Mouse (Mus musculus): ENCODE measurements around the gene Pdzrn4. TPM values are rescaled to one million over a fixed set of nuclear protein-coding genes. Genes with fewer than 3 reads are reported as not detected.

Gene Pdzrn4
- polyA plus RNA-seq, 1 experiment from 2014 or later = 25.2 TPM

GRCm38 (mm10) chr15:92752578-92752977 lies 355.9 kb downstream of the Pdzrn4 start:
- no peak overlapping the region for H3K4me2 ChIP-seq (ENCODE audit: low read length)

GRCm38 (mm10) chr15:92757085-92757903 lies 360.6 kb downstream of the Pdzrn4 start:
- no peak overlapping the region; the same call in 1 of the 2 replicates for H3K9ac ChIP-seq (replicated peaks; ENCODE audit: low read length)
- 18% methylated on average over 17 of the region's 17 CpGs for WGBS
- no peak; the same call in 1 of the 2 replicates for ATAC-seq (ENCODE audit: low FRiP score, low TSS enrichment)
- peak; percentile 64 for DNase-seq
- H3K27me3 ChIP-seq (ENCODE audit: control insufficient read depth, insufficient read depth, low read length) = no peaks in the 10 kb centered on the region
- peaks cover 8% of the 10 kb centered on the region; the same call in 1 of the 2 replicates for H3K4me1 ChIP-seq (ENCODE audit: control insufficient read depth, insufficient read depth, low read length)
- H3K27ac ChIP-seq (replicated peaks; ENCODE audit: low read depth, low read length) = peak overlapping the region; percentile 37; the same call in 1 of the 2 replicates
- no peaks in the 10 kb centered on the region for H3K36me3 ChIP-seq (ENCODE audit: control insufficient read depth, insufficient read depth, low read length)
- H3K4me2 ChIP-seq (ENCODE audit: low read length) = peak overlapping the region; percentile 15; the same call in 1 of the 2 replicates
- no peaks in the 10 kb centered on the region for H3K9me3 ChIP-seq (ENCODE audit: control insufficient read depth, low read length)
- H3K4me3 ChIP-seq (replicated peaks; ENCODE audit: low read depth, low read length) = no peak overlapping the region

More at GRCm38 (mm10) chr15:92752578-92752977, 355.9 kb downstream of the Pdzrn4 start:
- no peak overlapping the region for H3K4me3 ChIP-seq (replicated peaks; ENCODE audit: low read depth, low read length)
- 91% methylated on average over 13 of the region's 13 CpGs for WGBS
- H3K27ac ChIP-seq (replicated peaks; ENCODE audit: low read depth, low read length) = peak overlapping the region; percentile 42; the same call in 1 of the 2 replicates
- DNase-seq (no peak), ATAC-seq (ENCODE audit: low FRiP score, low TSS enrichment) (no peak)
- H3K27me3 ChIP-seq (ENCODE audit: control insufficient read depth, insufficient read depth, low read length) = no peaks in the 10 kb centered on the region
- peaks cover 10% of the 10 kb centered on the region; the same call in 1 of the 2 replicates for H3K4me1 ChIP-seq (ENCODE audit: control insufficient read depth, insufficient read depth, low read length)
- H3K9me3 ChIP-seq (ENCODE audit: control insufficient read depth, low read length) = no peaks in the 10 kb centered on the region
- H3K36me3 ChIP-seq (ENCODE audit: control insufficient read depth, insufficient read depth, low read length) = no peaks in the 10 kb centered on the region
- no peak overlapping the region for H3K9ac ChIP-seq (replicated peaks; ENCODE audit: low read length)

GRCm38 (mm10) chr15:92759001-92759400 lies 362.3 kb downstream of the Pdzrn4 start:
- peaks cover 8% of the 10 kb centered on the region; the same call in 1 of the 2 replicates for H3K4me1 ChIP-seq (ENCODE audit: control insufficient read depth, insufficient read depth, low read length)
- DNase-seq (no peak), ATAC-seq (ENCODE audit: low FRiP score, low TSS enrichment) (no peak)
- no peak overlapping the region for H3K4me2 ChIP-seq (ENCODE audit: low read length)
- no peak overlapping the region for H3K9ac ChIP-seq (replicated peaks; ENCODE audit: low read length)
- H3K4me3 ChIP-seq (replicated peaks; ENCODE audit: low read depth, low read length) = no peak overlapping the region
- WGBS = 74% methylated on average over 8 of the region's 8 CpGs
- H3K27me3 ChIP-seq (ENCODE audit: control insufficient read depth, insufficient read depth, low read length) = no peaks in the 10 kb centered on the region
- no peaks in the 10 kb centered on the region for H3K9me3 ChIP-seq (ENCODE audit: control insufficient read depth, low read length)
- no peak overlapping the region for H3K27ac ChIP-seq (replicated peaks; ENCODE audit: low read depth, low read length)
- no peaks in the 10 kb centered on the region for H3K36me3 ChIP-seq (ENCODE audit: control insufficient read depth, insufficient read depth, low read length)

- no peak for ATAC-seq (ENCODE audit: low FRiP score, low TSS enrichment)
- H3K4me2 ChIP-seq (ENCODE audit: low read length) = no peak overlapping the region
- H3K4me3 ChIP-seq (replicated peaks; ENCODE audit: low read depth, low read length) = no peak overlapping the region
- H3K9ac ChIP-seq (replicated peaks; ENCODE audit: low read length) = no peak overlapping the region
- no peak overlapping the region for H3K27ac ChIP-seq (replicated peaks; ENCODE audit: low read depth, low read length)
- H3K36me3 ChIP-seq (ENCODE audit: control insufficient read depth, insufficient read depth, low read length) = no peaks in the 10 kb centered on the region
- H3K4me1 ChIP-seq (ENCODE audit: control insufficient read depth, insufficient read depth, low read length) = no peaks in the 10 kb centered on the region
- no peak for DNase-seq
- H3K27me3 ChIP-seq (ENCODE audit: control insufficient read depth, insufficient read depth, low read length) = no peaks in the 10 kb centered on the region
- no peaks in the 10 kb centered on the region for H3K9me3 ChIP-seq (ENCODE audit: control insufficient read depth, low read length)
- WGBS = 85% methylated on average over 5 of the region's 5 CpGs
Measured at GRCm38 (mm10) chr15:92763303-92763702, 366.6 kb downstream of the Pdzrn4 start.

GRCm38 (mm10) chr15:92769535-92769934 lies 372.9 kb downstream of the Pdzrn4 start:
- WGBS = 83% methylated on average over 15 of the region's 15 CpGs
- no peak overlapping the region for H3K9ac ChIP-seq (replicated peaks; ENCODE audit: low read length)

GRCm38 (mm10) chr15:92788036-92788435 lies 391.4 kb downstream of the Pdzrn4 start:
- Histone ChIP-seq H3K9me3 (ENCODE audit: control insufficient read depth, low read length) (no peaks in the 10 kb centered on the region), H3K27ac (replicated peaks; ENCODE audit: low read depth, low read length) (peak overlapping the region; percentile 3; the same call in 1 of the 2 replicates), H3K9ac (replicated peaks; ENCODE audit: low read length) (no peak overlapping the region), H3K36me3 (ENCODE audit: control insufficient read depth, insufficient read depth, low read length) (no peaks in the 10 kb centered on the region), H3K4me3 (replicated peaks; ENCODE audit: low read depth, low read length) (no peak overlapping the region), H3K4me1 (ENCODE audit: control insufficient read depth, insufficient read depth, low read length) (no peaks in the 10 kb centered on the region), H3K27me3 (ENCODE audit: control insufficient read depth, insufficient read depth, low read length) (no peaks in the 10 kb centered on the region), H3K4me2 (ENCODE audit: low read length) (peak overlapping the region; percentile 15; the same call in 1 of the 2 replicates)
- WGBS = 64% methylated on average over 14 of the region's 14 CpGs
- ATAC-seq (ENCODE audit: low FRiP score, low TSS enrichment) (peak; percentile 24; the same call in 1 of the 2 replicates), DNase-seq (peak; percentile 72)

More at GRCm38 (mm10) chr15:92769535-92769934, 372.9 kb downstream of the Pdzrn4 start:
- Histone ChIP-seq H3K4me2 (ENCODE audit: low read length) (no peak overlapping the region), H3K36me3 (ENCODE audit: control insufficient read depth, insufficient read depth, low read length) (no peaks in the 10 kb centered on the region), H3K4me3 (replicated peaks; ENCODE audit: low read depth, low read length) (no peak overlapping the region), H3K4me1 (ENCODE audit: control insufficient read depth, insufficient read depth, low read length) (no peaks in the 10 kb centered on the region), H3K9me3 (ENCODE audit: control insufficient read depth, low read length) (no peaks in the 10 kb centered on the region), H3K27ac (replicated peaks; ENCODE audit: low read depth, low read length) (no peak overlapping the region), H3K27me3 (ENCODE audit: control insufficient read depth, insufficient read depth, low read length) (no peaks in the 10 kb centered on the region)
- DNase-seq (no peak), ATAC-seq (ENCODE audit: low FRiP score, low TSS enrichment) (no peak)

GRCm38 (mm10) chr15:92794275-92794674 lies 397.6 kb downstream of the Pdzrn4 start:
- 91% methylated on average over 3 of the region's 3 CpGs for WGBS
- no peaks in the 10 kb centered on the region for H3K36me3 ChIP-seq (ENCODE audit: control insufficient read depth, insufficient read depth, low read length)
- H3K27ac ChIP-seq (replicated peaks; ENCODE audit: low read depth, low read length) = no peak overlapping the region
- H3K4me2 ChIP-seq (ENCODE audit: low read length) = no peak overlapping the region
- DNase-seq (no peak), ATAC-seq (ENCODE audit: low FRiP score, low TSS enrichment) (no peak)
- H3K4me3 ChIP-seq (replicated peaks; ENCODE audit: low read depth, low read length) = no peak overlapping the region
- H3K27me3 ChIP-seq (ENCODE audit: control insufficient read depth, insufficient read depth, low read length) = no peaks in the 10 kb centered on the region
- no peaks in the 10 kb centered on the region for H3K9me3 ChIP-seq (ENCODE audit: control insufficient read depth, low read length)
- no peaks in the 10 kb centered on the region for H3K4me1 ChIP-seq (ENCODE audit: control insufficient read depth, insufficient read depth, low read length)
- H3K9ac ChIP-seq (replicated peaks; ENCODE audit: low read length) = no peak overlapping the region

- H3K36me3 ChIP-seq (ENCODE audit: control insufficient read depth, insufficient read depth, low read length) = no peaks in the 10 kb centered on the region
- H3K27ac ChIP-seq (replicated peaks; ENCODE audit: low read depth, low read length) = no peak overlapping the region
- no peak overlapping the region for H3K4me2 ChIP-seq (ENCODE audit: low read length)
- no peak; the same call in 1 of the 2 replicates for ATAC-seq (ENCODE audit: low FRiP score, low TSS enrichment)
- H3K4me3 ChIP-seq (replicated peaks; ENCODE audit: low read depth, low read length) = no peak overlapping the region
- 0 out of 2 replicates have a peak, but pooled peaks cover 13% of the 10 kb centered on the region for H3K4me1 ChIP-seq (ENCODE audit: control insufficient read depth, insufficient read depth, low read length)
- WGBS = 28% methylated on average over 3 of the region's 3 CpGs
- DNase-seq = peak; percentile 44
- H3K9me3 ChIP-seq (ENCODE audit: control insufficient read depth, low read length) = no peaks in the 10 kb centered on the region
- no peaks in the 10 kb centered on the region for H3K27me3 ChIP-seq (ENCODE audit: control insufficient read depth, insufficient read depth, low read length)
- no peak overlapping the region for H3K9ac ChIP-seq (replicated peaks; ENCODE audit: low read length)
Measured at GRCm38 (mm10) chr15:92805934-92806333, 409.3 kb downstream of the Pdzrn4 start.
